Mouse (Mus musculus): ENCODE measurements around the gene Ankrd60. TPM values are rescaled to one million over a fixed set of nuclear protein-coding genes. Genes with fewer than 3 reads are reported as not detected.

Gene Ankrd60
- polyA plus RNA-seq (2014; fragmentation: Nextera tagmentation; extraction: Ambion mirVana) = not detected in 2 replicates

- Histone ChIP-seq H3K27ac (replicated peaks; ENCODE audit: low read depth, low read length) (no peak within 1 kb of the TSS), H3K36me3 (replicated peaks; ENCODE audit: control insufficient read depth, insufficient read depth, low read depth, low read length) (no peaks in the 10 kb centered on the region), H3K27me3 (ENCODE audit: control insufficient read depth, insufficient read depth, low read length) (no peaks in the 10 kb centered on the region), H3K4me2 (ENCODE audit: low read depth, low read length) (peak within 1 kb of the TSS; percentile 97), H3K9me3 (replicated peaks; ENCODE audit: control insufficient read depth, low read length) (no peaks in the 10 kb centered on the region), H3K4me1 (ENCODE audit: control insufficient read depth, insufficient read depth, low read length) (peaks cover 2% of the 10 kb centered on the region; the same call in 1 of the 2 replicates), H3K9ac (replicated peaks; ENCODE audit: low read length) (peak within 1 kb of the TSS; percentile 57), H3K4me3 (ENCODE audit: low read depth, low read length) (peak within 1 kb of the TSS; percentile 47)
- ATAC-seq (replicated peaks; ENCODE audit: insufficient number of reproducible peaks, low FRiP score, low TSS enrichment, low read depth) (peak; percentile 73; the same call in 1 of the 2 replicates), DNase-seq (ENCODE audit: low spot score) (peak; percentile 50)
- WGBS = 14% methylated on average over 36 of the region's 58 CpGs
Observed at GRCm38 (mm10) chr2:173577669-173578557, at the start of gene Ankrd60. Ankrd60 (minus strand) TSS chr2:173578365.

GRCm38 (mm10) chr2:173625786-173626185 is 47.6 kb upstream of the Ankrd60 start:
- WGBS = 79% methylated on average over 3 of the region's 3 CpGs
- Histone ChIP-seq H3K9ac (replicated peaks; ENCODE audit: low read length) (no peak overlapping the region), H3K4me2 (ENCODE audit: low read depth, low read length) (no peak overlapping the region), H3K9me3 (replicated peaks; ENCODE audit: control insufficient read depth, low read length) (no peaks in the 10 kb centered on the region), H3K36me3 (replicated peaks; ENCODE audit: control insufficient read depth, insufficient read depth, low read depth, low read length) (no peaks in the 10 kb centered on the region), H3K4me1 (ENCODE audit: control insufficient read depth, insufficient read depth, low read length) (no peaks in the 10 kb centered on the region), H3K27me3 (ENCODE audit: control insufficient read depth, insufficient read depth, low read length) (no peaks in the 10 kb centered on the region), H3K4me3 (ENCODE audit: low read depth, low read length) (no peak overlapping the region), H3K27ac (replicated peaks; ENCODE audit: low read depth, low read length) (no peak overlapping the region)
- no peak for ATAC-seq (replicated peaks; ENCODE audit: insufficient number of reproducible peaks, low FRiP score, low TSS enrichment, low read depth)
- DNase-seq (ENCODE audit: low spot score) = no peak

GRCm38 (mm10) chr2:173624667-173625066 is 46.5 kb upstream of the Ankrd60 start:
- H3K4me1 ChIP-seq (ENCODE audit: control insufficient read depth, insufficient read depth, low read length) = no peaks in the 10 kb centered on the region
- no peak overlapping the region for H3K4me2 ChIP-seq (ENCODE audit: low read depth, low read length)
- no peak overlapping the region for H3K9ac ChIP-seq (replicated peaks; ENCODE audit: low read length)
- ATAC-seq (replicated peaks; ENCODE audit: insufficient number of reproducible peaks, low FRiP score, low TSS enrichment, low read depth) (no peak), DNase-seq (ENCODE audit: low spot score) (no peak)
- H3K27me3 ChIP-seq (ENCODE audit: control insufficient read depth, insufficient read depth, low read length) = no peaks in the 10 kb centered on the region
- H3K4me3 ChIP-seq (ENCODE audit: low read depth, low read length) = no peak overlapping the region
- H3K27ac ChIP-seq (replicated peaks; ENCODE audit: low read depth, low read length) = no peak overlapping the region
- H3K36me3 ChIP-seq (replicated peaks; ENCODE audit: control insufficient read depth, insufficient read depth, low read depth, low read length) = no peaks in the 10 kb centered on the region
- H3K9me3 ChIP-seq (replicated peaks; ENCODE audit: control insufficient read depth, low read length) = no peaks in the 10 kb centered on the region
- 73% methylated on average over 7 of the region's 7 CpGs for WGBS

GRCm38 (mm10) chr2:173622173-173622601 is 44.0 kb upstream of the Ankrd60 start:
- no peaks in the 10 kb centered on the region for H3K36me3 ChIP-seq (replicated peaks; ENCODE audit: control insufficient read depth, insufficient read depth, low read depth, low read length)
- H3K4me2 ChIP-seq (ENCODE audit: low read depth, low read length) = no peak overlapping the region
- no peak for DNase-seq (ENCODE audit: low spot score)
- no peak overlapping the region for H3K27ac ChIP-seq (replicated peaks; ENCODE audit: low read depth, low read length)
- H3K4me3 ChIP-seq (ENCODE audit: low read depth, low read length) = no peak overlapping the region
- H3K9me3 ChIP-seq (replicated peaks; ENCODE audit: control insufficient read depth, low read length) = no peaks in the 10 kb centered on the region
- no peak; the same call in 1 of the 2 replicates for ATAC-seq (replicated peaks; ENCODE audit: insufficient number of reproducible peaks, low FRiP score, low TSS enrichment, low read depth)
- H3K9ac ChIP-seq (replicated peaks; ENCODE audit: low read length) = no peak overlapping the region
- WGBS = 60% methylated on average over 7 of the region's 7 CpGs
- H3K4me1 ChIP-seq (ENCODE audit: control insufficient read depth, insufficient read depth, low read length) = no peaks in the 10 kb centered on the region
- H3K27me3 ChIP-seq (ENCODE audit: control insufficient read depth, insufficient read depth, low read length) = no peaks in the 10 kb centered on the region

- no peaks in the 10 kb centered on the region for H3K9me3 ChIP-seq (replicated peaks; ENCODE audit: control insufficient read depth, low read length)
- no peak overlapping the region for H3K4me2 ChIP-seq (ENCODE audit: low read depth, low read length)
- 96% methylated on average over 4 of the region's 4 CpGs for WGBS
- no peaks in the 10 kb centered on the region for H3K27me3 ChIP-seq (ENCODE audit: control insufficient read depth, insufficient read depth, low read length)
- H3K4me3 ChIP-seq (ENCODE audit: low read depth, low read length) = no peak overlapping the region
- H3K36me3 ChIP-seq (replicated peaks; ENCODE audit: control insufficient read depth, insufficient read depth, low read depth, low read length) = no peaks in the 10 kb centered on the region
- no peak for DNase-seq (ENCODE audit: low spot score)
- H3K4me1 ChIP-seq (ENCODE audit: control insufficient read depth, insufficient read depth, low read length) = no peaks in the 10 kb centered on the region
- no peak overlapping the region for H3K9ac ChIP-seq (replicated peaks; ENCODE audit: low read length)
- ATAC-seq (replicated peaks; ENCODE audit: insufficient number of reproducible peaks, low FRiP score, low TSS enrichment, low read depth) = 0 out of 2 replicates have a peak, but pooled peaks have one; percentile 32
- H3K27ac ChIP-seq (replicated peaks; ENCODE audit: low read depth, low read length) = no peak overlapping the region
Observed at GRCm38 (mm10) chr2:173620645-173621044, 42.5 kb upstream of the Ankrd60 start.

GRCm38 (mm10) chr2:173619132-173619531 is 41.0 kb upstream of the Ankrd60 start:
- DNase-seq (ENCODE audit: low spot score) = no peak
- Histone ChIP-seq H3K4me1 (ENCODE audit: control insufficient read depth, insufficient read depth, low read length) (no peaks in the 10 kb centered on the region), H3K9me3 (replicated peaks; ENCODE audit: control insufficient read depth, low read length) (no peaks in the 10 kb centered on the region), H3K27ac (replicated peaks; ENCODE audit: low read depth, low read length) (no peak overlapping the region), H3K4me3 (ENCODE audit: low read depth, low read length) (no peak overlapping the region), H3K4me2 (ENCODE audit: low read depth, low read length) (no peak overlapping the region), H3K36me3 (replicated peaks; ENCODE audit: control insufficient read depth, insufficient read depth, low read depth, low read length) (no peaks in the 10 kb centered on the region), H3K27me3 (ENCODE audit: control insufficient read depth, insufficient read depth, low read length) (no peaks in the 10 kb centered on the region), H3K9ac (replicated peaks; ENCODE audit: low read length) (no peak overlapping the region)
- 91% methylated on average over 5 of the region's 5 CpGs for WGBS
- ATAC-seq (replicated peaks; ENCODE audit: insufficient number of reproducible peaks, low FRiP score, low TSS enrichment, low read depth) = no peak

GRCm38 (mm10) chr2:173616156-173616555 is 38.0 kb upstream of the Ankrd60 start:
- WGBS = 85% methylated on average over 7 of the region's 7 CpGs
- Histone ChIP-seq H3K4me3 (ENCODE audit: low read depth, low read length) (no peak overlapping the region), H3K27me3 (ENCODE audit: control insufficient read depth, insufficient read depth, low read length) (no peaks in the 10 kb centered on the region), H3K27ac (replicated peaks; ENCODE audit: low read depth, low read length) (no peak overlapping the region), H3K9ac (replicated peaks; ENCODE audit: low read length) (no peak overlapping the region), H3K4me1 (ENCODE audit: control insufficient read depth, insufficient read depth, low read length) (no peaks in the 10 kb centered on the region), H3K36me3 (replicated peaks; ENCODE audit: control insufficient read depth, insufficient read depth, low read depth, low read length) (no peaks in the 10 kb centered on the region), H3K4me2 (ENCODE audit: low read depth, low read length) (no peak overlapping the region), H3K9me3 (replicated peaks; ENCODE audit: control insufficient read depth, low read length) (no peaks in the 10 kb centered on the region)
- DNase-seq (ENCODE audit: low spot score) (no peak), ATAC-seq (replicated peaks; ENCODE audit: insufficient number of reproducible peaks, low FRiP score, low TSS enrichment, low read depth) (no peak)

GRCm38 (mm10) chr2:173615378-173616081 is 37.4 kb upstream of the Ankrd60 start:
- Histone ChIP-seq H3K9me3 (replicated peaks; ENCODE audit: control insufficient read depth, low read length) (no peaks in the 10 kb centered on the region), H3K4me3 (ENCODE audit: low read depth, low read length) (no peak overlapping the region), H3K27ac (replicated peaks; ENCODE audit: low read depth, low read length) (no peak overlapping the region), H3K4me2 (ENCODE audit: low read depth, low read length) (no peak overlapping the region), H3K4me1 (ENCODE audit: control insufficient read depth, insufficient read depth, low read length) (no peaks in the 10 kb centered on the region), H3K9ac (replicated peaks; ENCODE audit: low read length) (no peak overlapping the region), H3K27me3 (ENCODE audit: control insufficient read depth, insufficient read depth, low read length) (no peaks in the 10 kb centered on the region), H3K36me3 (replicated peaks; ENCODE audit: control insufficient read depth, insufficient read depth, low read depth, low read length) (no peaks in the 10 kb centered on the region)
- DNase-seq (ENCODE audit: low spot score) (no peak), ATAC-seq (replicated peaks; ENCODE audit: insufficient number of reproducible peaks, low FRiP score, low TSS enrichment, low read depth) (no peak)
- 90% methylated on average over 11 of the region's 11 CpGs for WGBS
